Mouse (Mus musculus) G1E (cell line): ENCODE results near the gene Pik3r1.
A peak's percentile ranks its signal among the peaks of the same experiment; 100 is the strongest.

Experiments
- CTCF ChIP-seq: IDR thresholded peaks from 2 replicates; pipeline ENCODE4 v1.5.1; 2012; ENCODE audit warnings: low read depth, low read length, inconsistent platforms, mixed read lengths
- GATA1 ChIP-seq: IDR thresholded peaks from 2 replicates; pipeline ENCODE4 v1.6.1; 2012; ENCODE audit warnings: borderline replicate concordance, low read length, inconsistent platforms, mixed read lengths
- GATA2 ChIP-seq: IDR thresholded peaks from 2 replicates; pipeline ENCODE4 v1.6.1; 2012; ENCODE audit warnings: low read depth, low read length, inconsistent platforms, borderline replicate concordance
- POLR2AphosphoS5 ChIP-seq: IDR thresholded peaks from 2 replicates; pipeline ENCODE4 v1.6.1; 2012; ENCODE audit warnings: low read depth, low read length, inconsistent platforms; ENCODE audit not compliant: insufficient replicate concordance
- TAL1 ChIP-seq: conservative IDR thresholded peaks from 2 replicates; pipeline ENCODE4 v1.6.1; 2012; ENCODE audit warnings: low read depth, low read length, inconsistent platforms, mixed read lengths

DNA sequence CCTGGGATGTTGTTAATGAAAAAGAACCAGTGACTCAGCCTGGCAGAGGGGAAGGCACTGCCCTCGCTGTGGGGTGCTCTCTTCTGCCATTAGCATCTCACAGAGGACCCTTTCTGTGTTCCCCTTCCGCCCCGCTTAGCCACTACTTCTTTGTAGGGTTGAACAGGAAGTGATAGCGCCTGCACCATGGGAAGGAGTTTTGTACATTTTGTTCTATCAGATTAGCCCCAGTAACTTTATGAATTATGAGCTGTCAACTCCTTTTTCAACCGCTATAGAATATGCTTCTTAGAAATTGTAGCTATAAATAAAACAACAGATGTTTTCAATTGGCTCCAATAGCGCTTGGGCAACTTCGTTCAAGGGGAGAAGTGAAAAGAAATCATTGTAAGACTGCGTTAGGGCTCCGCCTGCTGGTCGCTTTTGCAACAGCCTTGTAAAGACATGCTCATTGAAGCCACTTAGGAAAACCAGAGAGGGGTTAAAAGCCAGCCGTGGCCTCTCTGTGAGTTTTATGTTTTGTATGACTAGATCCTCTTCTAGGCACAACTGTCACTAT, 48.6 kb downstream of the Pik3r1 start:
- TF ChIP-seq TAL1 (no peak), CTCF (peak; percentile 72), GATA2 (no peak), GATA1 (no peak), POLR2AphosphoS5 (no peak)
